Mouse (Mus musculus) CH12.LX (cell line): ENCODE data around the gene Ssh2. TPM values are rescaled to one million over a fixed set of nuclear protein-coding genes. Genes with fewer than 3 reads are reported as not detected.
"Not testable (repeated sequence)": the region's sequence is repeated elsewhere in the genome, so short reads cannot be mapped to it uniquely, and the experiment has no call there.

Experiments
- DNase-seq: peaks from one replicate; pipeline ENCODE4 v3.0.0-alpha.2; 2013; ENCODE audit errors: extremely low read depth
- H3K27ac ChIP-seq: 2 replicates; pipeline ENCODE4 v1.5.1; 2012; ENCODE audit warnings: low read depth, mild to moderate bottlenecking, control low read depth, moderate library complexity; ENCODE audit not compliant: insufficient read depth
- H3K27me3 ChIP-seq: replicated peaks from 2 replicates; pipeline ENCODE3; 2012; ENCODE audit warnings: inconsistent platforms
- H3K36me3 ChIP-seq, 2 experiments: replicated peaks in 1 of 2; 2 replicates each; pipeline versions ENCODE3 to v1.6.1; 2012; ENCODE audit warnings: inconsistent platforms in 1 of 2, low read length in 1 of 2, mild to moderate bottlenecking in 1 of 2, mixed read lengths in 1 of 2, moderate library complexity in 1 of 2; ENCODE audit not compliant: control insufficient read depth in 1 of 2, insufficient read depth in 1 of 2
- H3K4me1 ChIP-seq, 2 experiments: 2 replicates each; pipeline ENCODE4 v1.6.1; 2012; ENCODE audit warnings: inconsistent platforms in 1 of 2, moderate library complexity in 1 of 2; ENCODE audit not compliant: insufficient read depth in 2 of 2, control insufficient read depth in 1 of 2
- H3K4me2 ChIP-seq: 2 replicates; pipeline ENCODE4 v1.6.1; 2012; ENCODE audit warnings: low read depth, mild to moderate bottlenecking, control low read depth; ENCODE audit not compliant: poor library complexity, insufficient read depth, severe bottlenecking
- H3K4me3 ChIP-seq, 3 experiments: fragments of 150-350 bp in 1 of 3; sonication (generic) in 1 of 3; replicated peaks in 1 of 3; 2 replicates each; pipeline versions ENCODE3 to v1.5.1; 2011 to 2012; ENCODE audit warnings: low read depth in 2 of 3, low read length in 2 of 3, mild to moderate bottlenecking in 2 of 3, moderate library complexity in 2 of 3, control low read depth in 1 of 3, improper control_type of control experiment in 1 of 3, inconsistent platforms in 1 of 3, mixed read lengths in 1 of 3; ENCODE audit not compliant: poor library complexity in 1 of 3
- H3K79me2 ChIP-seq: replicated peaks from 2 replicates; pipeline ENCODE4 v1.6.1; 2012; ENCODE audit warnings: mild to moderate bottlenecking, moderate library complexity; ENCODE audit not compliant: control insufficient read depth, poor library complexity, insufficient read depth, severe bottlenecking; ENCODE audit errors: extremely low read depth
- H3K9ac ChIP-seq: 2 replicates; pipeline ENCODE4 v1.6.1; 2012; ENCODE audit warnings: low read depth, mild to moderate bottlenecking, control low read depth, moderate library complexity; ENCODE audit not compliant: insufficient read depth
- H3K9me3 ChIP-seq: replicated peaks from 2 replicates; pipeline ENCODE3; 2012; ENCODE audit warnings: low read length, inconsistent platforms, mixed read lengths
- CHD1 ChIP-seq: IDR thresholded peaks from 2 replicates; pipeline ENCODE4 v1.6.1; 2012; ENCODE audit warnings: low read depth, low read length, improper control_type of control experiment, inconsistent platforms
- CTCF ChIP-seq, 2 experiments: IDR thresholded peaks in 1 of 2; conservative IDR thresholded peaks in 1 of 2; 2 replicates each; pipeline ENCODE4 v1.5.1; 2011 to 2012; ENCODE audit warnings: low read depth in 2 of 2, low read length in 2 of 2, improper control_type of control experiment in 1 of 2, inconsistent platforms in 1 of 2, mild to moderate bottlenecking in 1 of 2, moderate library complexity in 1 of 2
- E2F4 ChIP-seq: IDR thresholded peaks from 2 replicates; pipeline ENCODE4 v1.6.1; 2011; ENCODE audit warnings: low read depth, low read length, improper control_type of control experiment; ENCODE audit not compliant: insufficient replicate concordance
- ETS1 ChIP-seq: conservative IDR thresholded peaks from 2 replicates; pipeline ENCODE4 v1.6.1; 2012; ENCODE audit warnings: low read depth, mild to moderate bottlenecking, inconsistent platforms, low read length, improper control_type of control experiment, moderate library complexity
- JUND ChIP-seq: conservative IDR thresholded peaks from 2 replicates; pipeline ENCODE4 v1.6.1; 2011; ENCODE audit warnings: low read depth, low read length, improper control_type of control experiment
- MAFK ChIP-seq: IDR thresholded peaks from 2 replicates; pipeline ENCODE4 v1.6.1; 2011; ENCODE audit warnings: low read length, improper control_type of control experiment; ENCODE audit not compliant: insufficient replicate concordance
- MAZ ChIP-seq: IDR thresholded peaks from 2 replicates; pipeline ENCODE4 v1.6.1; 2012; ENCODE audit warnings: low read depth, mild to moderate bottlenecking, inconsistent platforms, low read length, improper control_type of control experiment, moderate library complexity
- MXI1 ChIP-seq: IDR thresholded peaks from 2 replicates; pipeline ENCODE4 v1.6.1; 2011; ENCODE audit warnings: mild to moderate bottlenecking, low read depth, low read length, improper control_type of control experiment
- MYC ChIP-seq: IDR thresholded peaks from 2 replicates; pipeline ENCODE4 v1.6.1; 2011; ENCODE audit warnings: low read depth, mild to moderate bottlenecking, improper control_type of control experiment, low read length
- PAX5 ChIP-seq: IDR thresholded peaks from 2 replicates; pipeline ENCODE4 v1.6.1; 2012; ENCODE audit warnings: low read length, inconsistent platforms, mixed read lengths
- SMC3 ChIP-seq: IDR thresholded peaks from 2 replicates; pipeline ENCODE4 v1.6.1; 2011; ENCODE audit warnings: low read depth, low read length, improper control_type of control experiment
- UBTF ChIP-seq: IDR thresholded peaks from 2 replicates; pipeline ENCODE4 v1.6.1; 2012; ENCODE audit warnings: low read depth, mild to moderate bottlenecking, inconsistent platforms, low read length, improper control_type of control experiment, moderate library complexity
- USF1 ChIP-seq: IDR thresholded peaks from 2 replicates; pipeline ENCODE4 v1.6.1; 2014; ENCODE audit warnings: low read depth, mild to moderate bottlenecking, inconsistent platforms, low read length, improper control_type of control experiment
- USF2 ChIP-seq: conservative IDR thresholded peaks from 2 replicates; pipeline ENCODE4 v1.6.1; 2011; ENCODE audit warnings: low read depth, low read length, improper control_type of control experiment
- ZC3H11A ChIP-seq: IDR thresholded peaks from 2 replicates; pipeline ENCODE4 v1.6.1; 2012; ENCODE audit warnings: low read depth, mild to moderate bottlenecking, inconsistent platforms, low read length, improper control_type of control experiment
- ZKSCAN1 ChIP-seq: IDR thresholded peaks from 2 replicates; pipeline ENCODE4 v1.6.1; 2012; ENCODE audit warnings: low read depth, inconsistent platforms, low read length, improper control_type of control experiment, borderline replicate concordance
- ZMIZ1 ChIP-seq: IDR thresholded peaks from 2 replicates; pipeline ENCODE4 v1.6.1; 2012; ENCODE audit warnings: low read depth, mild to moderate bottlenecking, inconsistent platforms, low read length, improper control_type of control experiment
- ZNF384 ChIP-seq: IDR thresholded peaks from 2 replicates; pipeline ENCODE4 v1.6.1; 2012; ENCODE audit warnings: low read depth, low read length, improper control_type of control experiment, inconsistent platforms
- dilution Hi-C: fragments of 300-500 bp; cut with MboI; formaldehyde crosslinking; loops from 2 replicates; pipeline ENCODE4 v1.14.3; 2020; ENCODE audit warnings: low sequenced_read_pairs; ENCODE audit not compliant: extremely low pct_unique_long_range_greater_than_20kb, extremely low pct_ligation_motif_present
- in situ Hi-C: fragments of 300-500 bp; cut with MboI; formaldehyde crosslinking; loops from 3 replicates; pipeline ENCODE4 v1.14.3; 2019; ENCODE audit warnings: low sequenced_read_pairs, low pct_ligation_motif_present, low pct_unique_long_range_greater_than_20kb, mixed read lengths
- polyA plus RNA-seq: library from polyadenylated mRNA; unstranded; fragments of >175 nt; gene quantifications from 2 replicates; pipeline ENCODE4 v1.2.1, GENCODE M21; 2012; ENCODE audit warnings: low read depth; ENCODE audit not compliant: insufficient read length
- total RNA-seq, 2 experiments: library from RNA; depleted of rRNA; stranded (reverse); fragments of 300-350 nt in 1 of 2; fragments of >200 nt in 1 of 2; gene quantifications; 2 replicates each; pipeline ENCODE4 v1.2.3; 2012 to 2014

Ssh2 gene
- total and polyA plus RNA-seq, 3 experiments = 5.9 to 14.6 (median 6.3) TPM

- no peak overlapping the region for H3K4me3 ChIP-seq
- H3K27ac ChIP-seq = no peak overlapping the region
- dilution Hi-C loops (no loop called here), in situ Hi-C loops (no loop called here)
- H3K9ac ChIP-seq = no peak overlapping the region
- no peak for DNase-seq
- no peaks in the 10 kb centered on the region for H3K4me1 ChIP-seq
- peaks cover 3% of the 10 kb centered on the region for H3K9me3 ChIP-seq
- no peaks in the 10 kb centered on the region for H3K27me3 ChIP-seq
- H3K4me2 ChIP-seq = no peak overlapping the region
- no peaks in the 10 kb centered on the region; the same call in 1 of the 2 replicates for H3K79me2 ChIP-seq
- H3K36me3 ChIP-seq = peaks cover 0 to 18% of the 10 kb centered on the region in 2 experiments
- TF ChIP-seq ZKSCAN1 (no peak), ZMIZ1 (no peak), SMC3 (no peak), USF1 (no peak), E2F4 (no peak), ZC3H11A (no peak), PAX5 (no peak), ETS1 (no peak), ZNF384 (no peak)
- TF ChIP-seq, all 38 proteins: peak for 0
Measured at GRCm38 (mm10) chr11:77276000-77276399, 59.9 kb downstream of the Ssh2 start.

GRCm38 (mm10) chr11:77278538-77278937 is 62.5 kb downstream of the Ssh2 start:
- H3K4me3 ChIP-seq, H3K4me2 ChIP-seq, H3K4me1 ChIP-seq, DNase-seq, H3K9me3 ChIP-seq, H3K27me3 ChIP-seq, in situ Hi-C loops, dilution Hi-C loops, H3K9ac ChIP-seq, H3K27ac ChIP-seq, H3K79me2 ChIP-seq: not testable (repeated sequence)
- H3K36me3 ChIP-seq = peaks cover 0 to 19% of the 10 kb centered on the region in 2 experiments

- H3K9ac ChIP-seq = no peak overlapping the region
- no peak for DNase-seq
- H3K36me3 ChIP-seq = peaks cover 0 to 16% of the 10 kb centered on the region in 2 experiments
- H3K9me3 ChIP-seq = no peaks in the 10 kb centered on the region
- H3K27ac ChIP-seq = no peak overlapping the region
- no peaks in the 10 kb centered on the region for H3K4me1 ChIP-seq
- no peaks in the 10 kb centered on the region for H3K79me2 ChIP-seq
- no peak overlapping the region for H3K4me3 ChIP-seq
- no peak for TF ChIP-seq MAZ
- TF ChIP-seq USF2 = no peak
- no peak for TF ChIP-seq JUND
- no peak for TF ChIP-seq UBTF
- TF ChIP-seq ETS1 = no peak
- TF ChIP-seq E2F4 = no peak
- no peak for TF ChIP-seq MAFK
- TF ChIP-seq MXI1 = no peak
- TF ChIP-seq CTCF (conservative IDR thresholded peaks at IDR 0.05 in 1 of 2, IDR thresholded peaks at IDR 0.05 in 1 of 2; ENCODE audit: low read depth in 2 of 2, low read length in 2 of 2) = no peak
- TF ChIP-seq CHD1 = no peak
- TF ChIP-seq MYC = no peak
- TF ChIP-seq USF1 = no peak
- in situ Hi-C loops (no loop called here), dilution Hi-C loops (no loop called here)
- no peaks in the 10 kb centered on the region for H3K27me3 ChIP-seq
- no peak overlapping the region for H3K4me2 ChIP-seq
Measured at GRCm38 (mm10) chr11:77280219-77280618, 64.1 kb downstream of the Ssh2 start.
